Mouse (Mus musculus): ENCODE data around the gene Olfr281.

GRCm38 (mm10) chr15:98507321-98507720, 54.9 kb downstream of the Olfr281 start:
- TF ChIP-seq POLR2A (IDR thresholded peaks at IDR 0.05; ENCODE audit: borderline replicate concordance, control insufficient read depth, low read depth, low read length) (no peak), CTCF (IDR thresholded peaks at IDR 0.05; ENCODE audit: control insufficient read depth, insufficient read depth, low read length) (no peak)
